Mouse (Mus musculus): Measurements from ENCODE around the gene Trpm6. TPM values are rescaled to one million over a fixed set of nuclear protein-coding genes. Genes with fewer than 3 reads are reported as not detected.
"Not testable (repeated sequence)": the region's sequence is repeated elsewhere in the genome, so short reads cannot be mapped to it uniquely, and the experiment has no call there.

Trpm6 gene
- 0.12 and 0.16 TPM in 2 replicates for polyA plus RNA-seq (2015; fragmentation: Nextera tagmentation; extraction: Ambion mirVana)

- Histone ChIP-seq H3K36me3 (no peaks in the 10 kb centered on the region), H3K4me2 (peak within 1 kb of the TSS; percentile 81), H3K27ac (no peak within 1 kb of the TSS), H3K4me1 (peaks cover 8% of the 10 kb centered on the region), H3K27me3 (peaks cover 5% of the 10 kb centered on the region), H3K9me3 (no peaks in the 10 kb centered on the region), H3K9ac (0 out of 2 replicates have a peak within 1 kb of the TSS, but pooled peaks have one; percentile 3), H3K4me3 (peak within 1 kb of the TSS; percentile 36)
- ATAC-seq (ENCODE audit: insufficient number of reproducible peaks, low FRiP score, low TSS enrichment, low read depth) = no peak
- WGBS = 5% methylated on average over 41 of the region's 41 CpGs
These were observed at the start of gene Trpm6 for GRCm38 (mm10) chr19:18749598-18750339. Gene Trpm6 (plus strand): TSS chr19:18749983.

GRCm38 (mm10) chr19:18708101-18708500 lies 41.7 kb upstream of the Trpm6 start:
- no peak for ATAC-seq (ENCODE audit: insufficient number of reproducible peaks, low FRiP score, low TSS enrichment, low read depth)
- Histone ChIP-seq H3K27ac (no peak overlapping the region), H3K36me3 (0 out of 2 replicates have a peak, but pooled peaks cover 5% of the 10 kb centered on the region), H3K4me1 (no peaks in the 10 kb centered on the region), H3K9me3 (no peaks in the 10 kb centered on the region), H3K27me3 (no peaks in the 10 kb centered on the region), H3K4me3 (no peak overlapping the region), H3K9ac (no peak overlapping the region), H3K4me2 (no peak overlapping the region)

GRCm38 (mm10) chr19:18710903-18711302 lies 38.9 kb upstream of the Trpm6 start:
- peaks cover 17% of the 10 kb centered on the region for H3K4me1 ChIP-seq
- H3K27ac ChIP-seq = no peak overlapping the region
- 81% methylated on average over 6 of the region's 6 CpGs for WGBS
- 0 out of 2 replicates have a peak, but pooled peaks cover 5% of the 10 kb centered on the region for H3K36me3 ChIP-seq
- H3K9me3 ChIP-seq = no peaks in the 10 kb centered on the region
- H3K4me2 ChIP-seq = no peak overlapping the region
- H3K4me3 ChIP-seq = no peak overlapping the region
- H3K9ac ChIP-seq = no peak overlapping the region
- ATAC-seq (ENCODE audit: insufficient number of reproducible peaks, low FRiP score, low TSS enrichment, low read depth) = no peak
- no peaks in the 10 kb centered on the region for H3K27me3 ChIP-seq

- no peak for ATAC-seq (ENCODE audit: insufficient number of reproducible peaks, low FRiP score, low TSS enrichment, low read depth)
- WGBS = 87% methylated on average over 9 of the region's 9 CpGs
These were observed 38.2 kb upstream of the Trpm6 start for GRCm38 (mm10) chr19:18711589-18711988.

GRCm38 (mm10) chr19:18712153-18712865 lies 37.5 kb upstream of the Trpm6 start:
- peak overlapping the region; percentile 88 for H3K4me3 ChIP-seq
- WGBS = 59% methylated on average over 16 of the region's 16 CpGs
- H3K9ac ChIP-seq = peak overlapping the region; percentile 87
- ATAC-seq (ENCODE audit: insufficient number of reproducible peaks, low FRiP score, low TSS enrichment, low read depth) = no peak
- H3K4me1 ChIP-seq = peaks cover 17% of the 10 kb centered on the region
- H3K4me2 ChIP-seq = peak overlapping the region; percentile 43
- H3K9me3 ChIP-seq = no peaks in the 10 kb centered on the region
- H3K27ac ChIP-seq = peak overlapping the region; percentile 97
- H3K36me3 ChIP-seq = 0 out of 2 replicates have a peak, but pooled peaks cover 2% of the 10 kb centered on the region
- no peaks in the 10 kb centered on the region for H3K27me3 ChIP-seq

More at GRCm38 (mm10) chr19:18711589-18711988, 38.2 kb upstream of the Trpm6 start:
- Histone ChIP-seq H3K36me3 (0 out of 2 replicates have a peak, but pooled peaks cover 5% of the 10 kb centered on the region), H3K4me3 (no peak overlapping the region), H3K4me1 (peaks cover 17% of the 10 kb centered on the region), H3K27me3 (no peaks in the 10 kb centered on the region), H3K9ac (no peak overlapping the region), H3K9me3 (no peaks in the 10 kb centered on the region), H3K4me2 (no peak overlapping the region), H3K27ac (no peak overlapping the region)

- H3K4me2 ChIP-seq = peak within 1 kb of the TSS; percentile 71
- peaks cover 2% of the 10 kb centered on the region; the same call in 1 of the 2 replicates for H3K36me3 ChIP-seq
- under 1% methylated on average over 49 of the region's 49 CpGs for WGBS
- peak within 1 kb of the TSS; percentile 97 for H3K27ac ChIP-seq
- peak; percentile 99 for ATAC-seq (ENCODE audit: insufficient number of reproducible peaks, low FRiP score, low TSS enrichment, low read depth)
- peak within 1 kb of the TSS; percentile 88 for H3K4me3 ChIP-seq
- no peaks in the 10 kb centered on the region for H3K9me3 ChIP-seq
- H3K27me3 ChIP-seq = no peaks in the 10 kb centered on the region
- peaks cover 17% of the 10 kb centered on the region for H3K4me1 ChIP-seq
- peak within 1 kb of the TSS; percentile 87 for H3K9ac ChIP-seq
These were observed 36.9 kb upstream of the Trpm6 start, which contains the start of gene D030056L22Rik for GRCm38 (mm10) chr19:18712866-18713300. Gene D030056L22Rik (plus strand): TSS chr19:18713193.

GRCm38 (mm10) chr19:18713357-18713756 lies 36.4 kb upstream of the Trpm6 start:
- peak overlapping the region; percentile 82 for H3K9ac ChIP-seq
- H3K4me3 ChIP-seq = peak overlapping the region; percentile 88
- H3K4me2 ChIP-seq = peak overlapping the region; percentile 71
- peak overlapping the region; percentile 97 for H3K27ac ChIP-seq
- H3K4me1 ChIP-seq = peaks cover 17% of the 10 kb centered on the region
- ATAC-seq (ENCODE audit: insufficient number of reproducible peaks, low FRiP score, low TSS enrichment, low read depth) = peak; percentile 17
- WGBS = under 1% methylated on average over 46 of the region's 46 CpGs
- not testable (repeated sequence) for H3K27me3 ChIP-seq, H3K9me3 ChIP-seq, H3K36me3 ChIP-seq

- no peak overlapping the region for H3K27ac ChIP-seq
- peaks cover 14% of the 10 kb centered on the region for H3K36me3 ChIP-seq
- H3K4me2 ChIP-seq = no peak overlapping the region
- no peak overlapping the region for H3K9ac ChIP-seq
- no peak for ATAC-seq (ENCODE audit: insufficient number of reproducible peaks, low FRiP score, low TSS enrichment, low read depth)
- peaks cover 17% of the 10 kb centered on the region for H3K4me1 ChIP-seq
- no peaks in the 10 kb centered on the region for H3K9me3 ChIP-seq
- H3K4me3 ChIP-seq = no peak overlapping the region
- WGBS = 15% methylated on average over 1 of the region's 1 CpGs
- H3K27me3 ChIP-seq = no peaks in the 10 kb centered on the region
These were observed 33.4 kb upstream of the Trpm6 start for GRCm38 (mm10) chr19:18716374-18716773.

GRCm38 (mm10) chr19:18720337-18720736 lies 29.4 kb upstream of the Trpm6 start:
- ATAC-seq (ENCODE audit: insufficient number of reproducible peaks, low FRiP score, low TSS enrichment, low read depth) = no peak
- H3K36me3 ChIP-seq = peaks cover 14% of the 10 kb centered on the region
- H3K9ac ChIP-seq = no peak overlapping the region
- 84% methylated on average over 3 of the region's 3 CpGs for WGBS
- no peaks in the 10 kb centered on the region for H3K27me3 ChIP-seq
- no peak overlapping the region for H3K4me2 ChIP-seq
- H3K9me3 ChIP-seq = no peaks in the 10 kb centered on the region
- peaks cover 6% of the 10 kb centered on the region; the same call in 1 of the 2 replicates for H3K4me1 ChIP-seq
- H3K27ac ChIP-seq = no peak overlapping the region
- H3K4me3 ChIP-seq = no peak overlapping the region

- H3K9ac ChIP-seq = no peak overlapping the region
- H3K36me3 ChIP-seq = no peaks in the 10 kb centered on the region
- H3K4me3 ChIP-seq = no peak overlapping the region
- no peaks in the 10 kb centered on the region for H3K4me1 ChIP-seq
- no peaks in the 10 kb centered on the region for H3K9me3 ChIP-seq
- no peak for ATAC-seq (ENCODE audit: insufficient number of reproducible peaks, low FRiP score, low TSS enrichment, low read depth)
- no peak overlapping the region for H3K27ac ChIP-seq
- H3K4me2 ChIP-seq = no peak overlapping the region
- no peaks in the 10 kb centered on the region for H3K27me3 ChIP-seq
- 82% methylated on average over 2 of the region's 2 CpGs for WGBS
These were observed 24.6 kb upstream of the Trpm6 start for GRCm38 (mm10) chr19:18725186-18725585.

- no peaks in the 10 kb centered on the region for H3K9me3 ChIP-seq
- H3K4me2 ChIP-seq = no peak overlapping the region
- no peaks in the 10 kb centered on the region for H3K27me3 ChIP-seq
- WGBS = 71% methylated on average over 7 of the region's 7 CpGs
- H3K4me3 ChIP-seq = no peak overlapping the region
- no peak for ATAC-seq (ENCODE audit: insufficient number of reproducible peaks, low FRiP score, low TSS enrichment, low read depth)
- H3K27ac ChIP-seq = no peak overlapping the region
- no peaks in the 10 kb centered on the region for H3K36me3 ChIP-seq
- H3K4me1 ChIP-seq = no peaks in the 10 kb centered on the region
- no peak overlapping the region for H3K9ac ChIP-seq
These were observed 19.5 kb upstream of the Trpm6 start for GRCm38 (mm10) chr19:18730255-18730654.

GRCm38 (mm10) chr19:18731077-18731476 lies 18.7 kb upstream of the Trpm6 start:
- ATAC-seq (ENCODE audit: insufficient number of reproducible peaks, low FRiP score, low TSS enrichment, low read depth) = no peak
- Histone ChIP-seq H3K36me3 (no peaks in the 10 kb centered on the region), H3K4me1 (no peaks in the 10 kb centered on the region), H3K4me2 (no peak overlapping the region), H3K27me3 (no peaks in the 10 kb centered on the region), H3K4me3 (no peak overlapping the region), H3K9me3 (no peaks in the 10 kb centered on the region), H3K27ac (no peak overlapping the region), H3K9ac (no peak overlapping the region)
- 16% methylated on average over 7 of the region's 7 CpGs for WGBS

Data from limb, embryonic 15.5 days (tissue).